Mouse (Mus musculus) right cerebral cortex, adult 18-20 months (tissue): Measurements from ENCODE around the gene Emc8.
A peak's percentile ranks its signal among the peaks of the same experiment; 100 is the strongest.

Experiments
- DNase-seq: peaks from one replicate; pipeline ENCODE4 v3.0.0; 2022; ENCODE audit warnings: mixed read lengths

The Emc8 gene

GRCm38 (mm10) chr8:120633665-120634271 lies 34.6 kb downstream of the Emc8 start:
- no peak for DNase-seq

- no peak for DNase-seq
These were observed 35.3 kb downstream of the Emc8 start for GRCm38 (mm10) chr8:120632969-120633664.

GRCm38 (mm10) chr8:120631441-120632375 lies 36.7 kb downstream of the Emc8 start:
- DNase-seq, result peak; percentile 42

GRCm38 (mm10) chr8:120630848-120631247 lies 37.5 kb downstream of the Emc8 start:
- no peak for DNase-seq

GRCm38 (mm10) chr8:120630031-120630430 lies 38.3 kb downstream of the Emc8 start:
- no peak for DNase-seq

- peak; percentile 57 for DNase-seq
These were observed 41.1 kb downstream of the Emc8 start for GRCm38 (mm10) chr8:120627298-120627697.

- no peak for DNase-seq
These were observed 41.9 kb downstream of the Emc8 start for GRCm38 (mm10) chr8:120626461-120626860.

GRCm38 (mm10) chr8:120623608-120624007 lies 44.8 kb downstream of the Emc8 start:
- DNase-seq, result no peak

GRCm38 (mm10) chr8:120622161-120622560 lies 46.2 kb downstream of the Emc8 start:
- DNase-seq, result no peak

GRCm38 (mm10) chr8:120620441-120620840 lies 47.9 kb downstream of the Emc8 start:
- DNase-seq, result no peak

- peak; percentile 64 for DNase-seq
These were observed 48.9 kb downstream of the Emc8 start for GRCm38 (mm10) chr8:120619235-120620180.

- DNase-seq, result peak; percentile 64
These were observed 50.3 kb downstream of the Emc8 start for GRCm38 (mm10) chr8:120618110-120618509.

GRCm38 (mm10) chr8:120616663-120617626 lies 51.4 kb downstream of the Emc8 start:
- no peak for DNase-seq

GRCm38 (mm10) chr8:120614491-120614890 lies 53.9 kb downstream of the Emc8 start:
- DNase-seq, result no peak

- DNase-seq, result no peak
These were observed 57.5 kb downstream of the Emc8 start for GRCm38 (mm10) chr8:120610824-120611223.

- DNase-seq, result peak; percentile 73
These were observed 60.5 kb downstream of the Emc8 start for GRCm38 (mm10) chr8:120607885-120608284.

GRCm38 (mm10) chr8:120607460-120607859 lies 60.9 kb downstream of the Emc8 start:
- no peak for DNase-seq
